Comparison of ENCODE assay signal across 7 mouse cellular contexts in the genomic region with DNA sequence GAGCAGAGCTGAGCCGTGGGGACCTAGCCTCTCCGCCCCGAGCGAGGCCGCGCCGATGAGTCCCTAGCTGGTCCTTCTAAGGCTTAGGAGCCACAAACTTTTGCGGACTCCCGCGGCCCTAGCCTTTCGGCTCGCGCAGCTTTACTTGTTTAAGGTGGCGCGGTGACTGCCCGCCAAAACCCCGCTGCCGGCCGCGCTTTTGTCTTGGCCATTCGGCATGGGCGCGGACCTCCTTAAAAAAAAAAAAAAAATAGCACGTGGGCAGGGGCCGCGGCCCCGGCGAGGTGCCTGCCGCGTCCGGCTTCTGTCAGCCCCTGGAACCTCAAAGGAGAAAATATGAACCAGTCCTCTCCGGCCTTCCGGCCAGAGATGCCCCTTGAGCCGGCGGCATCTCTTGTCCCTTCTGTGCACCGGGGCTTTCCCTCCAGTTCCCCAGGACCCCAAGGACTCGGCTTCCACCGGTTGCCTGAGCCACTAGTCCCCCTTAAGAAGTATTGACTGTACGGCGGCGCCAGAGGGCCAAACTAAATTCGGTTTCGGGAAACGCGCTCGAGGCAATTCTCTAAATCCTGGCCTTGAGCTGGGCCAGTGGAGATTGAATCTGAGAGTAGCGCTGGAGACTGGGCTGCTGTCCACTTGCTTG. TPM values are rescaled to one million over a fixed set of nuclear protein-coding genes. Genes with fewer than 3 reads are reported as not detected.
DNase-seq lines count a peak whose midpoint lies in the region; ATAC-seq and TF ChIP-seq lines count a peak whose summit lies in the region.

No protein-coding gene starts in this region.

- H3K27ac ChIP-seq in embryonic facial prominence, embryonic 12.5 days, result peak overlapping the region; percentile 97
- peak overlapping the region; percentile 73; the same call in 1 of the 2 replicates for H3K27ac ChIP-seq in kidney, embryonic 14.5 days (ENCODE audit: low read depth, low read length)
- peak overlapping the region; percentile 85 for H3K27ac ChIP-seq in limb, embryonic 14.5 days (replicated peaks; ENCODE audit: low read depth, low read length)
- H3K27ac ChIP-seq in midbrain, embryonic 16.5 days (ENCODE audit: low read length), result peak overlapping the region; percentile 39; the same call in 1 of the 2 replicates

- H3K9me3 ChIP-seq in embryonic facial prominence, embryonic 12.5 days, result no peaks in the 10 kb centered on the region
- H3K9me3 ChIP-seq in kidney, embryonic 14.5 days (ENCODE audit: control insufficient read depth, low read length), result no peaks in the 10 kb centered on the region
- H3K9me3 ChIP-seq in limb, embryonic 14.5 days (ENCODE audit: control insufficient read depth, low read length), result no peaks in the 10 kb centered on the region
- no peaks in the 10 kb centered on the region for H3K9me3 ChIP-seq in midbrain, embryonic 16.5 days (replicated peaks; ENCODE audit: control insufficient read depth, low read length, poor library complexity, severe bottlenecking)

- H3K4me2 ChIP-seq in embryonic facial prominence, embryonic 12.5 days (replicated peaks), result peak overlapping the region; percentile 82
- peak overlapping the region; percentile 87 for H3K4me2 ChIP-seq in kidney, embryonic 14.5 days (replicated peaks; ENCODE audit: low read depth, low read length)
- H3K4me2 ChIP-seq in limb, embryonic 14.5 days (replicated peaks; ENCODE audit: low read depth, low read length, severe bottlenecking), result peak overlapping the region; percentile 98
- peak overlapping the region; percentile 100 for H3K4me2 ChIP-seq in midbrain, embryonic 16.5 days (ENCODE audit: low read length)

- peak; percentile 95 for DNase-seq in adrenal gland, postnatal 36 days
- DNase-seq in heart, adult 9 months (ENCODE audit: low spot score in 2 of 2), result peak; percentile 90 to 95
- DNase-seq in limb, embryonic 14.5 days (ENCODE audit: low spot score), result peak; percentile 94
- DNase-seq in spleen, postnatal 10 days (ENCODE audit: low spot score in 2 of 2), result peak; percentile 73 to 89

- H3K9ac ChIP-seq in embryonic facial prominence, embryonic 12.5 days, result peak overlapping the region; percentile 91
- peak overlapping the region; percentile 62 for H3K9ac ChIP-seq in kidney, embryonic 14.5 days (ENCODE audit: low read depth, low read length)
- H3K9ac ChIP-seq in limb, embryonic 14.5 days (ENCODE audit: low read depth, low read length, severe bottlenecking), result peak overlapping the region; percentile 81
- H3K9ac ChIP-seq in midbrain, embryonic 16.5 days (ENCODE audit: low read depth, low read length), result peak overlapping the region; percentile 65

- peaks cover 54% of the 10 kb centered on the region for H3K27me3 ChIP-seq in embryonic facial prominence, embryonic 12.5 days
- H3K27me3 ChIP-seq in kidney, embryonic 14.5 days (ENCODE audit: control insufficient read depth, insufficient read depth, low read length), result peaks cover 55% of the 10 kb centered on the region
- peaks cover 63% of the 10 kb centered on the region for H3K27me3 ChIP-seq in limb, embryonic 14.5 days (ENCODE audit: control insufficient read depth, insufficient read depth, low read length)
- peaks cover 41% of the 10 kb centered on the region for H3K27me3 ChIP-seq in midbrain, embryonic 16.5 days (ENCODE audit: control insufficient read depth, insufficient read depth, low read depth, low read length)

- H3K36me3 ChIP-seq in embryonic facial prominence, embryonic 12.5 days, result no peaks in the 10 kb centered on the region
- no peaks in the 10 kb centered on the region for H3K36me3 ChIP-seq in kidney, embryonic 14.5 days (ENCODE audit: control insufficient read depth, insufficient read depth, low read length)
- H3K36me3 ChIP-seq in limb, embryonic 14.5 days (ENCODE audit: control insufficient read depth, insufficient read depth, low read length), result no peaks in the 10 kb centered on the region
- no peaks in the 10 kb centered on the region for H3K36me3 ChIP-seq in midbrain, embryonic 16.5 days (ENCODE audit: control insufficient read depth, insufficient read depth, low read length)

- peak; percentile 52; the same call in 1 of the 2 replicates for ATAC-seq in embryonic facial prominence, embryonic 12.5 days (ENCODE audit: insufficient number of reproducible peaks, insufficient read depth, low FRiP score, low TSS enrichment)
- ATAC-seq in kidney, embryonic 14.5 days (ENCODE audit: low FRiP score, low TSS enrichment), result peak; percentile 69
- ATAC-seq in limb, embryonic 14.5 days (ENCODE audit: low FRiP score, low read depth), result peak; percentile 76
- ATAC-seq in midbrain, embryonic 16.5 days, result peak; percentile 67

- under 1% methylated on average over 45 of the region's 47 CpGs for WGBS in embryonic facial prominence, embryonic 12.5 days
- WGBS in kidney, embryonic 14.5 days, result under 1% methylated on average over 47 of the region's 47 CpGs
- 0% methylated on average over 43 of the region's 47 CpGs for WGBS in limb, embryonic 14.5 days
- under 1% methylated on average over 47 of the region's 47 CpGs for WGBS in midbrain, embryonic 16.5 days

- peaks cover 27% of the 10 kb centered on the region for H3K4me1 ChIP-seq in embryonic facial prominence, embryonic 12.5 days
- peaks cover 13% of the 10 kb centered on the region; the same call in 1 of the 2 replicates for H3K4me1 ChIP-seq in kidney, embryonic 14.5 days (ENCODE audit: control insufficient read depth, insufficient read depth, low read length)
- 0 out of 2 replicates have a peak, but pooled peaks cover 22% of the 10 kb centered on the region for H3K4me1 ChIP-seq in limb, embryonic 14.5 days (ENCODE audit: control insufficient read depth, insufficient read depth, low read length)
- H3K4me1 ChIP-seq in midbrain, embryonic 16.5 days (ENCODE audit: control insufficient read depth, insufficient read depth, low read length), result peaks cover 38% of the 10 kb centered on the region

- no peak for TF ChIP-seq POLR2A in limb, embryonic 14.5 days (IDR thresholded peaks at IDR 0.05; ENCODE audit: borderline replicate concordance, extremely low read depth, insufficient read depth, insufficient read length)

- H3K4me3 ChIP-seq in embryonic facial prominence, embryonic 12.5 days, result peak overlapping the region; percentile 80
- peak overlapping the region; percentile 70 for H3K4me3 ChIP-seq in kidney, embryonic 14.5 days (ENCODE audit: low read length)
- peak overlapping the region; percentile 74 for H3K4me3 ChIP-seq in limb, embryonic 14.5 days (replicated peaks; ENCODE audit: low read length)
- H3K4me3 ChIP-seq in midbrain, embryonic 16.5 days (ENCODE audit: low read depth, low read length), result peak overlapping the region; percentile 57

RNA-seq across cellular contexts. Expression of a gene that starts 5.4 kb away (rescaled TPM):
- 1 to 10 TPM; 2.6 to 3.7 TPM for total RNA-seq in adrenal gland, postnatal 36 days (2021)
- 18.9 and 22.2 TPM in 2 replicates for polyA plus RNA-seq in embryonic facial prominence, embryonic 12.5 days (2016; fragmentation: Nextera tagmentation; extraction: Ambion mirVana)
- 1.1 and 2.0 TPM in 2 replicates for polyA plus RNA-seq in kidney, embryonic 14.5 days (2014; fragmentation: Nextera tagmentation; extraction: Ambion mirVana)
- 4.9 and 5.3 TPM in 2 replicates for polyA plus RNA-seq in limb, embryonic 14.5 days (2012; rRNA removed)
- 5.0 and 5.3 TPM in 2 replicates for polyA plus RNA-seq in limb, embryonic 14.5 days (2014; fragmentation: Nextera tagmentation; extraction: Ambion mirVana)
- polyA plus RNA-seq in midbrain, embryonic 16.5 days (2015; fragmentation: Nextera tagmentation; extraction: Ambion mirVana), result 0.92 and 1.6 TPM in 2 replicates

Comparison
In these comparisons a context has a peak if more than half of its experiments do, and no peak if none do; other contexts are left out.
1. Peak in every context shown above with its lines: DNase-seq, ATAC-seq, H3K4me3 ChIP-seq and H3K27ac ChIP-seq.
2. H3K27ac ChIP-seq: peak in every context shown above with its lines; median percentile 97 in embryonic facial prominence, embryonic 12.5 days; 85 in limb, embryonic 14.5 days; 73 in kidney, embryonic 14.5 days; 39 in midbrain, embryonic 16.5 days.